Mouse (Mus musculus): ENCODE measurements at regions not wholly inside any gene's neighbourhood (a gene's known extent, or its start where the extent isn't known, plus 50 kb on each side); places are given as distances from the start of the nearest gene placed in this dataset.

- H3K4me1 ChIP-seq (ENCODE audit: insufficient read depth): no peaks in the 10 kb centered on the region
- H3K9me3 ChIP-seq (ENCODE audit: low read length): no peaks in the 10 kb centered on the region
- ATAC-seq (no peak; the same call in 1 of the 2 replicates), DNase-seq (no peak)
- H3K27me3 ChIP-seq (ENCODE audit: insufficient read depth, low read length): no peaks in the 10 kb centered on the region
- no peak overlapping the region for H3K9ac ChIP-seq (replicated peaks)
- no peaks in the 10 kb centered on the region for H3K36me3 ChIP-seq (replicated peaks; ENCODE audit: insufficient read depth, low read length)
- no peak overlapping the region for H3K4me3 ChIP-seq (ENCODE audit: low read depth, low read length)
- no peak overlapping the region for H3K4me2 ChIP-seq (ENCODE audit: low read depth, low read length)
- no peak for TF ChIP-seq EP300 (IDR thresholded peaks at IDR 0.05; ENCODE audit: low read depth)
- TF ChIP-seq CTCF (IDR thresholded peaks at IDR 0.05; ENCODE audit: low read depth): no peak
- H3K27ac ChIP-seq (ENCODE audit: low read depth): no peak overlapping the region
- WGBS (ENCODE audit: insufficient replicate concordance): 29% methylated on average over 3 of the region's 3 CpGs
Measured at GRCm38 (mm10) chr7:93795210-93795609, 715.5 kb downstream of the Fam181b start.

- no peak for TF ChIP-seq CTCF (IDR thresholded peaks at IDR 0.05; ENCODE audit: low read depth)
- TF ChIP-seq EP300 (IDR thresholded peaks at IDR 0.05; ENCODE audit: low read depth): no peak
- H3K4me3 ChIP-seq (ENCODE audit: low read depth, low read length): no peak overlapping the region
- H3K4me1 ChIP-seq (ENCODE audit: insufficient read depth): no peaks in the 10 kb centered on the region
- DNase-seq: no peak
- H3K4me2 ChIP-seq (ENCODE audit: low read depth, low read length): no peak overlapping the region
- H3K36me3 ChIP-seq (replicated peaks; ENCODE audit: insufficient read depth, low read length): no peaks in the 10 kb centered on the region
- H3K27ac ChIP-seq (ENCODE audit: low read depth): no peak overlapping the region
- no peak for ATAC-seq
- H3K27me3 ChIP-seq (ENCODE audit: insufficient read depth, low read length): no peaks in the 10 kb centered on the region
- H3K9me3 ChIP-seq (ENCODE audit: low read length): no peaks in the 10 kb centered on the region
- H3K9ac ChIP-seq (replicated peaks): no peak overlapping the region
- 80% methylated on average over 3 of the region's 3 CpGs for WGBS (ENCODE audit: insufficient replicate concordance)
Measured at GRCm38 (mm10) chr7:93835697-93836096, 756.0 kb downstream of the Fam181b start.

- Histone ChIP-seq H3K36me3 (replicated peaks; ENCODE audit: insufficient read depth, low read length) (no peaks in the 10 kb centered on the region), H3K4me3 (ENCODE audit: low read depth, low read length) (no peak overlapping the region), H3K4me2 (ENCODE audit: low read depth, low read length) (no peak overlapping the region), H3K9me3 (ENCODE audit: low read length) (no peaks in the 10 kb centered on the region), H3K4me1 (ENCODE audit: insufficient read depth) (no peaks in the 10 kb centered on the region), H3K27me3 (ENCODE audit: insufficient read depth, low read length) (no peaks in the 10 kb centered on the region), H3K27ac (ENCODE audit: low read depth) (no peak overlapping the region), H3K9ac (replicated peaks) (no peak overlapping the region)
- TF ChIP-seq CTCF (IDR thresholded peaks at IDR 0.05; ENCODE audit: low read depth): no peak
- TF ChIP-seq EP300 (IDR thresholded peaks at IDR 0.05; ENCODE audit: low read depth): no peak
- ATAC-seq (no peak), DNase-seq (no peak)
- 79% methylated on average over 2 of the region's 2 CpGs for WGBS (ENCODE audit: insufficient replicate concordance)
Measured at GRCm38 (mm10) chr7:93836169-93836568, 756.5 kb downstream of the Fam181b start.

GRCm38 (mm10) chr7:93855025-93855424 is 775.4 kb downstream of the Fam181b start:
- no peak overlapping the region for H3K4me2 ChIP-seq (ENCODE audit: low read depth, low read length)
- TF ChIP-seq CTCF (IDR thresholded peaks at IDR 0.05; ENCODE audit: low read depth) (no peak), EP300 (IDR thresholded peaks at IDR 0.05; ENCODE audit: low read depth) (no peak)
- ATAC-seq (no peak), DNase-seq (no peak)
- H3K4me3 ChIP-seq (ENCODE audit: low read depth, low read length): no peak overlapping the region
- H3K27ac ChIP-seq (ENCODE audit: low read depth): no peak overlapping the region
- H3K27me3 ChIP-seq (ENCODE audit: insufficient read depth, low read length): no peaks in the 10 kb centered on the region
- no peak overlapping the region for H3K9ac ChIP-seq (replicated peaks)
- no peaks in the 10 kb centered on the region for H3K36me3 ChIP-seq (replicated peaks; ENCODE audit: insufficient read depth, low read length)
- no peaks in the 10 kb centered on the region for H3K9me3 ChIP-seq (ENCODE audit: low read length)
- WGBS (ENCODE audit: insufficient replicate concordance): 65% methylated on average over 6 of the region's 6 CpGs
- H3K4me1 ChIP-seq (ENCODE audit: insufficient read depth): no peaks in the 10 kb centered on the region

GRCm38 (mm10) chr7:93893701-93894100 is 814.0 kb downstream of the Fam181b start:
- Histone ChIP-seq H3K9me3 (ENCODE audit: low read length) (0 out of 2 replicates have a peak, but pooled peaks cover 2% of the 10 kb centered on the region), H3K4me2 (ENCODE audit: low read depth, low read length) (no peak overlapping the region), H3K4me3 (ENCODE audit: low read depth, low read length) (no peak overlapping the region), H3K9ac (replicated peaks) (no peak overlapping the region), H3K36me3 (replicated peaks; ENCODE audit: insufficient read depth, low read length) (no peaks in the 10 kb centered on the region), H3K4me1 (ENCODE audit: insufficient read depth) (no peaks in the 10 kb centered on the region), H3K27me3 (ENCODE audit: insufficient read depth, low read length) (no peaks in the 10 kb centered on the region), H3K27ac (ENCODE audit: low read depth) (no peak overlapping the region)
- ATAC-seq: no peak
- WGBS (ENCODE audit: insufficient replicate concordance): 78% methylated on average over 1 of the region's 1 CpGs
- TF ChIP-seq EP300 (IDR thresholded peaks at IDR 0.05; ENCODE audit: low read depth) (no peak), CTCF (IDR thresholded peaks at IDR 0.05; ENCODE audit: low read depth) (no peak)
- no peak for DNase-seq

GRCm38 (mm10) chr7:93896921-93897320 is 817.3 kb downstream of the Fam181b start:
- no peak for DNase-seq
- no peak for TF ChIP-seq CTCF (IDR thresholded peaks at IDR 0.05; ENCODE audit: low read depth)
- no peak for TF ChIP-seq EP300 (IDR thresholded peaks at IDR 0.05; ENCODE audit: low read depth)
- H3K36me3 ChIP-seq (replicated peaks; ENCODE audit: insufficient read depth, low read length): no peaks in the 10 kb centered on the region
- no peak for ATAC-seq
- no peaks in the 10 kb centered on the region for H3K27me3 ChIP-seq (ENCODE audit: insufficient read depth, low read length)
- 0 out of 2 replicates have a peak, but pooled peaks cover 2% of the 10 kb centered on the region for H3K9me3 ChIP-seq (ENCODE audit: low read length)
- H3K9ac ChIP-seq (replicated peaks): no peak overlapping the region
- no peaks in the 10 kb centered on the region for H3K4me1 ChIP-seq (ENCODE audit: insufficient read depth)
- no peak overlapping the region for H3K4me3 ChIP-seq (ENCODE audit: low read depth, low read length)
- no peak overlapping the region for H3K4me2 ChIP-seq (ENCODE audit: low read depth, low read length)
- no peak overlapping the region for H3K27ac ChIP-seq (ENCODE audit: low read depth)

GRCm38 (mm10) chr7:93902770-93903169 is 823.1 kb downstream of the Fam181b start:
- H3K9ac ChIP-seq (replicated peaks): no peak overlapping the region
- no peaks in the 10 kb centered on the region for H3K36me3 ChIP-seq (replicated peaks; ENCODE audit: insufficient read depth, low read length)
- DNase-seq: no peak

More at GRCm38 (mm10) chr7:93902770-93903169, 823.1 kb downstream of the Fam181b start:
- Histone ChIP-seq H3K27me3 (ENCODE audit: insufficient read depth, low read length) (no peaks in the 10 kb centered on the region), H3K9me3 (ENCODE audit: low read length) (no peaks in the 10 kb centered on the region), H3K4me3 (ENCODE audit: low read depth, low read length) (no peak overlapping the region), H3K4me2 (ENCODE audit: low read depth, low read length) (no peak overlapping the region), H3K4me1 (ENCODE audit: insufficient read depth) (no peaks in the 10 kb centered on the region), H3K27ac (ENCODE audit: low read depth) (no peak overlapping the region)
- ATAC-seq: no peak
- TF ChIP-seq CTCF (IDR thresholded peaks at IDR 0.05; ENCODE audit: low read depth) (no peak), EP300 (IDR thresholded peaks at IDR 0.05; ENCODE audit: low read depth) (no peak)
- 61% methylated on average over 2 of the region's 2 CpGs for WGBS (ENCODE audit: insufficient replicate concordance)

All from liver, postnatal 0 days (tissue).